In the genomic region with DNA sequence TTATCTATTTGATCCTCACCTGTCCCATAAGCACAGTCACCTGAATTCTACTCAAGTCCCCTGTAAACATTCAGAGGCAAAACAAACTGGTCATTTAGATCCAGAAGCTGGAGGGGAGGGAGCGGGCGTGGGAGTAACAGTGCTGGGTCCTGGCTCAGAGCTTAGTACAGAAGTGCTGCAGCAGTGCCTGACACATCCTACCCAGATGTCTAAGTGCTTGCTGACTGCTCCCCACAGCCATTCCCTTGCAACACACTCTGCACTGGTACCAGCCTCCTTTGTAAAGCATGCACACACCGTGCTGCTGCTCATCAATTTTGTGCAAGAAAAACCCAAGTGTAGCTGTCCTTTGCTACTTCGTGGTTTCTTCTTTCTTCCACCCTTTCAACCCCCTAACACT, we compare ENCODE assay signal across 25 mouse cellular contexts. TPM values are rescaled to one million over a fixed set of nuclear protein-coding genes. Genes with fewer than 3 reads are reported as not detected.
"Had no signal": no experiment of that assay in that cellular context is flagged by ENCODE, and none has a peak within 500 bp of the region (broad histone marks: within the 10 kb centered on the region; RNA-seq: fewer than 3 reads in every experiment).

No protein-coding gene starts in this region.

- DNase-seq: gastrocnemius, postnatal 14 days; heart, adult 18-20 months; heart, postnatal 10 days; heart, postnatal 4 days; kidney, adult 18-20 months; kidney, adult 8-10 months; kidney, postnatal 14 days; kidney, postnatal 36 days; liver; liver, embryonic 13.5 days had no signal

- H3K4me3 ChIP-seq: heart, embryonic 10.5 days; heart, embryonic 12.5 days; hindbrain, embryonic 10.5 days; hindbrain, embryonic 12.5 days; intestine, embryonic 15.5 days; layer of hippocampus, adult 2 months; left cerebral cortex, adult 2 months; limb, embryonic 10.5 days; limb, embryonic 12.5 days; liver, embryonic 13.5 days had no signal

- H3K9ac ChIP-seq: heart, embryonic 12.5 days; hindbrain, embryonic 12.5 days; hindbrain, embryonic 14.5 days; intestine, embryonic 15.5 days; limb, embryonic 12.5 days; liver, embryonic 13.5 days had no signal

- H3K27ac ChIP-seq: heart, embryonic 10.5 days; hindbrain, embryonic 10.5 days; hindbrain, embryonic 12.5 days; hindbrain, embryonic 14.5 days; intestine, embryonic 15.5 days; layer of hippocampus, adult 2 months; left cerebral cortex, adult 2 months; limb, embryonic 10.5 days; limb, embryonic 12.5 days; liver, embryonic 13.5 days had no signal

- H3K27me3 ChIP-seq: heart, embryonic 12.5 days; hindbrain, embryonic 12.5 days; intestine, embryonic 15.5 days; limb, embryonic 12.5 days; liver, embryonic 13.5 days had no signal

- H3K36me3 ChIP-seq: heart, embryonic 10.5 days; heart, embryonic 12.5 days; hindbrain, embryonic 12.5 days; intestine, embryonic 15.5 days had no signal

- ATAC-seq: hindbrain, embryonic 16.5 days; inflammation-experienced regulatory T-cells, adult 6 months; intestine, embryonic 15.5 days; intestine, postnatal 0 days had no signal

- H3K9me3 ChIP-seq: heart, embryonic 10.5 days; heart, embryonic 12.5 days; hindbrain, embryonic 10.5 days; hindbrain, embryonic 12.5 days; intestine, embryonic 15.5 days; limb, embryonic 10.5 days; limb, embryonic 12.5 days; liver, embryonic 13.5 days had no signal

- H3K4me2 ChIP-seq: heart, embryonic 12.5 days; hindbrain, embryonic 12.5 days; hindbrain, embryonic 14.5 days; intestine, embryonic 15.5 days; limb, embryonic 12.5 days; liver, embryonic 11.5 days; liver, embryonic 13.5 days had no signal

RNA-seq across cellular contexts. Expression of a gene that starts 8.7 kb away (rescaled TPM):
- total RNA-seq: granulocyte monocyte progenitor cell, adult 5-6 weeks had no signal
